Mouse (Mus musculus): Measurements from ENCODE around the gene Tprkb.

DNA sequence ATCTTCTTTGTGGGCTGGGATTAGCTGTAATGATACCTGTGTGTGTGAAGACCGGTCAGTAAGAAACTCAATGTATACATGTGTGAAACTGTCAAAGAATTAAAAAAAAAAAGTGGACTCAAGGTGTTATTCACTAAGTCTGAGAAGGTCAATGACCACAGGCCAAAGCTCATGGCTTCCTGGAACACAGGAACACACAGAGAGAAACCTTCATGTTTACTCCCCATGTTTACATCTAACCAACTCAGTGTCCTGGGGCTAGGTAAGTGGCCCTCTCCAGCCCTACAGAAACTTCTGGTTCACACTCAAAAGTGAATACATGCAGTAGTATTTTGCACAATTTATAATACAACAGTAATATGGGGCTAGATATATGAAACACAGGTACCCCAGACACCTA lies 2.0 kb upstream of the Tprkb start:
- no peak for TF ChIP-seq POLR2A (IDR thresholded peaks at IDR 0.05; ENCODE audit: borderline replicate concordance, low read depth, low read length)
- no peak for TF ChIP-seq CTCF (IDR thresholded peaks at IDR 0.05; ENCODE audit: low read depth, low read length)
